Mouse (Mus musculus): ENCODE data around the gene Htra3.

DNA sequence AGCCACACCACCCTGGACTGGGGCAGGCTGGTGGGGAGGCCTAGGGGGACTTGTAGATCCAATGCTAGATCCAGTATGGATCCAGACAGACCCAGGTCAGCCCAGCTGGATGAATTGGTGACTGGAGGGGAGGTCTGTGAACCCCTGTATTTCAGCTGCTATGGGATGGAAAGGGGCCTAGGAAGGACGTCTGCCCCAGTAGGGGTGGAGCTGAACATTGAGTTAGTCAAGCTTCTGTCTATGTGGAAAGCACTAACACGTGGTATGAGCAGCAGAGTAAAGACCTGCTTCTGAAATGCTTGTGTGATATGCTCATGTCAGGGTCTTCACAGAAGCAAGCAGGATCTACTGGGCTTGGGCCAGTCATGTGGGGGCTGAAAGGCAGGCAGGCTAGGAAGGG lies 31.4 kb downstream of the Htra3 start:
- TF ChIP-seq GATA1 (IDR thresholded peaks at IDR 0.05; ENCODE audit: low read length) (no peak), TAL1 (IDR thresholded peaks at IDR 0.05; ENCODE audit: low read length) (no peak)
